Mouse (Mus musculus): ENCODE data around the gene Cdhr3.
"Not testable (repeated sequence)": the region's sequence is repeated elsewhere in the genome, so short reads cannot be mapped to it uniquely, and the experiment has no call there.

The Cdhr3 gene

GRCm38 (mm10) chr12:33008305-33009110, 84.2 kb downstream of the Cdhr3 start:
- in situ Hi-C loops (cut with MboI, MseI) = no loop called here

- in situ Hi-C loops (cut with MboI, MseI) = no loop called here
Measured at GRCm38 (mm10) chr12:33007176-33007575, 85.5 kb downstream of the Cdhr3 start.

GRCm38 (mm10) chr12:33005858-33006257, 86.8 kb downstream of the Cdhr3 start:
- in situ Hi-C loops (cut with MboI, MseI) = no loop called here

GRCm38 (mm10) chr12:33003339-33003965, 89.2 kb downstream of the Cdhr3 start:
- in situ Hi-C loops (cut with MboI, MseI) = no loop called here

GRCm38 (mm10) chr12:33000402-33000801, 92.3 kb downstream of the Cdhr3 start:
- in situ Hi-C loops (cut with MboI, MseI) = no loop called here

GRCm38 (mm10) chr12:32999778-33000177, 92.9 kb downstream of the Cdhr3 start:
- in situ Hi-C loops (cut with MboI, MseI) = not testable (repeated sequence)

- in situ Hi-C loops (cut with MboI, MseI) = no loop called here
Measured at GRCm38 (mm10) chr12:32998766-32999165, 93.9 kb downstream of the Cdhr3 start.

- in situ Hi-C loops (cut with MboI, MseI) = no loop called here
Measured at GRCm38 (mm10) chr12:32995081-32995834, 97.4 kb downstream of the Cdhr3 start.

GRCm38 (mm10) chr12:32994081-32994480, 98.6 kb downstream of the Cdhr3 start:
- in situ Hi-C loops (cut with MboI, MseI) = no loop called here

- in situ Hi-C loops (cut with MboI, MseI) = no loop called here
Measured at GRCm38 (mm10) chr12:32989731-32990130, 102.9 kb downstream of the Cdhr3 start.

- in situ Hi-C loops (cut with MboI, MseI) = no loop called here
Measured at GRCm38 (mm10) chr12:32986284-32986683, 106.4 kb downstream of the Cdhr3 start.

All from T-helper 1 cell (primary cell).